Mouse (Mus musculus): ENCODE results near the gene Cdca4. TPM values are rescaled to one million over a fixed set of nuclear protein-coding genes. Genes with fewer than 3 reads are reported as not detected.

Cdca4 gene
- polyA plus RNA-seq, 1 experiment, result 15.8 TPM

DNA sequence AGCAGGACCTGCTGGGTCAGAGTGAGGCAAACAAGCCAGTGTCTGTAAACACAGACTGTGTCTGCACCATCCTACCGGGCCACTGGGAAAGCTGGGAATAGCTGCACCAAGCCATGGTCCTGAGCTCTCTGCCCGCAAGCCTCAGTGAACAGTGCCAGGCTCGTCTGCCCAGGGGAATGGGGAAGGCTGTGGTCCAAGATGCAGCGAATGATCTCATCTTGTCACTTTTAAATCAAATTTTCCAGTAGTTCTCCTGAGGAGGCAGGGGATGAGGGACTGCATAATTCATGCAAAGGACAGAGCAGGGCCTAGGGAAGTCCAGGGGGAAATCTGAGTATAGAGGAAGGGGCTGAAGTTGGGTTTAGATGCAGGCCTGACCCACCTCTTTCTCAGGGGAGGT is 21.4 kb downstream of the Cdca4 start:
- 93% methylated on average over 4 of the region's 4 CpGs for WGBS
- no peak overlapping the region for H3K27ac ChIP-seq (ENCODE audit: insufficient read depth, low read depth, low read length)
- H3K27me3 ChIP-seq (ENCODE audit: control insufficient read depth, insufficient read depth, low read length), result peaks cover 11% of the 10 kb centered on the region; the same call in 1 of the 2 replicates
- peaks cover 11% of the 10 kb centered on the region for H3K4me1 ChIP-seq (ENCODE audit: control insufficient read depth, insufficient read depth, insufficient read length, low read length)
- no peaks in the 10 kb centered on the region for H3K36me3 ChIP-seq (ENCODE audit: control insufficient read depth, insufficient read depth, low read length)
- TF ChIP-seq POLR2A (IDR thresholded peaks at IDR 0.05; ENCODE audit: low read depth, low read length), result no peak
- no peak for TF ChIP-seq CTCF (IDR thresholded peaks at IDR 0.05; ENCODE audit: extremely low read depth, insufficient read length, insufficient replicate concordance, low read depth, low read length)
- no peak overlapping the region for H3K4me3 ChIP-seq (ENCODE audit: low read depth, low read length)

DNA sequence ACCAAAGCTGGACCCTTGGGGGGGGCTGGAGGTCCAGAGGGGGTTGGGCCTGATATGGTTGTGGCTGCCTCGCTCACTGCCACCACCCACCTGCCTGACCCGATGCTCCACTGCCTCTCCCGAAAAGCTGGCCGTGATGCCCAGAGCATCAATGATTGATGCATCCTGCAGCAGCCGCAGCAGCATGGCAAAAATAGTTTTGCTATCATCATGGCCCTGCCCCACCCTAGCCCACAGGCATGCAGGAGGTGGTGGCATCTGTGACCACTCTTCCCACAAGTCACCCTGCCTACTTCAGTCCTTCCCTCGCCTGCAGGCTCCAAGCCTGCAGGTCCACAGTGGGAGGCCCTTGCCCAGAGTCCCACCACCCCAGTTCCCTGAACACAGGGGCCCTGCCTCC is 23.2 kb downstream of the Cdca4 start:
- Histone ChIP-seq H3K36me3 (ENCODE audit: control insufficient read depth, insufficient read depth, low read length) (no peaks in the 10 kb centered on the region), H3K27me3 (ENCODE audit: control insufficient read depth, insufficient read depth, low read length) (peaks cover 27% of the 10 kb centered on the region), H3K4me3 (ENCODE audit: low read depth, low read length) (no peak overlapping the region), H3K27ac (ENCODE audit: insufficient read depth, low read depth, low read length) (no peak overlapping the region), H3K4me1 (ENCODE audit: control insufficient read depth, insufficient read depth, insufficient read length, low read length) (peaks cover 18% of the 10 kb centered on the region)
- TF ChIP-seq POLR2A (IDR thresholded peaks at IDR 0.05; ENCODE audit: low read depth, low read length) (no peak), CTCF (IDR thresholded peaks at IDR 0.05; ENCODE audit: extremely low read depth, insufficient read length, insufficient replicate concordance, low read depth, low read length) (no peak)
- 57% methylated on average over 6 of the region's 6 CpGs for WGBS

- no peak overlapping the region for H3K27ac ChIP-seq (ENCODE audit: insufficient read depth, low read depth, low read length)
These were observed 25.2 kb downstream of the Cdca4 start for GRCm38 (mm10) chr12:112804046-112804445.

DNA sequence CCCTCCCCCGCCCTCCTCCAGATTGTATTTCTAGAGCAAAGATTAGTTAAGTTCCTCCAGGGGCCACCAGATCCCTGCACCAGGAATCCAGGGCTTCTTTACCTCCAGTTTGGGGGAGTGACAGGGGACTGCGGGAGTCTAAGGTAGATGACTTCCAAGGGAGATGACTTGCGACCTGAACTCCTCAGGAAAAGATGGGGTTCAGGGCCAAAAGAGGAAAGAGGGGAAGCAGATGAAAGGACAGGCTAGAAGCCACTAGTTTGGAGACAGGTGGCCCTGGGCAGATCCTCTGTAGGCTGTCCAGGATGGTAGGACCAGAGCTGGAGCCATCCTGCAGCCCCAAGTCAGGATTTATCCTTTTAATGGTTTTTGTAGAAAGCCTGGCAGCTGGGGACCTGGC is 26.3 kb downstream of the Cdca4 start:
- Histone ChIP-seq H3K4me3 (ENCODE audit: low read depth, low read length) (no peak overlapping the region), H3K36me3 (ENCODE audit: control insufficient read depth, insufficient read depth, low read length) (no peaks in the 10 kb centered on the region), H3K27ac (ENCODE audit: insufficient read depth, low read depth, low read length) (no peak overlapping the region), H3K4me1 (ENCODE audit: control insufficient read depth, insufficient read depth, insufficient read length, low read length) (peaks cover 7% of the 10 kb centered on the region), H3K27me3 (ENCODE audit: control insufficient read depth, insufficient read depth, low read length) (peaks cover 23% of the 10 kb centered on the region)
- no peak for TF ChIP-seq POLR2A (IDR thresholded peaks at IDR 0.05; ENCODE audit: low read depth, low read length)
- WGBS, result 29% methylated on average over 3 of the region's 3 CpGs

More at GRCm38 (mm10) chr12:112804046-112804445, 25.2 kb downstream of the Cdca4 start:
- Histone ChIP-seq H3K27me3 (ENCODE audit: control insufficient read depth, insufficient read depth, low read length) (peaks cover 23% of the 10 kb centered on the region), H3K36me3 (ENCODE audit: control insufficient read depth, insufficient read depth, low read length) (no peaks in the 10 kb centered on the region), H3K4me3 (ENCODE audit: low read depth, low read length) (no peak overlapping the region), H3K4me1 (ENCODE audit: control insufficient read depth, insufficient read depth, insufficient read length, low read length) (peaks cover 13% of the 10 kb centered on the region)
- TF ChIP-seq POLR2A (IDR thresholded peaks at IDR 0.05; ENCODE audit: low read depth, low read length) (no peak), CTCF (IDR thresholded peaks at IDR 0.05; ENCODE audit: extremely low read depth, insufficient read length, insufficient replicate concordance, low read depth, low read length) (no peak)
- WGBS, result 32% methylated on average over 13 of the region's 13 CpGs

DNA sequence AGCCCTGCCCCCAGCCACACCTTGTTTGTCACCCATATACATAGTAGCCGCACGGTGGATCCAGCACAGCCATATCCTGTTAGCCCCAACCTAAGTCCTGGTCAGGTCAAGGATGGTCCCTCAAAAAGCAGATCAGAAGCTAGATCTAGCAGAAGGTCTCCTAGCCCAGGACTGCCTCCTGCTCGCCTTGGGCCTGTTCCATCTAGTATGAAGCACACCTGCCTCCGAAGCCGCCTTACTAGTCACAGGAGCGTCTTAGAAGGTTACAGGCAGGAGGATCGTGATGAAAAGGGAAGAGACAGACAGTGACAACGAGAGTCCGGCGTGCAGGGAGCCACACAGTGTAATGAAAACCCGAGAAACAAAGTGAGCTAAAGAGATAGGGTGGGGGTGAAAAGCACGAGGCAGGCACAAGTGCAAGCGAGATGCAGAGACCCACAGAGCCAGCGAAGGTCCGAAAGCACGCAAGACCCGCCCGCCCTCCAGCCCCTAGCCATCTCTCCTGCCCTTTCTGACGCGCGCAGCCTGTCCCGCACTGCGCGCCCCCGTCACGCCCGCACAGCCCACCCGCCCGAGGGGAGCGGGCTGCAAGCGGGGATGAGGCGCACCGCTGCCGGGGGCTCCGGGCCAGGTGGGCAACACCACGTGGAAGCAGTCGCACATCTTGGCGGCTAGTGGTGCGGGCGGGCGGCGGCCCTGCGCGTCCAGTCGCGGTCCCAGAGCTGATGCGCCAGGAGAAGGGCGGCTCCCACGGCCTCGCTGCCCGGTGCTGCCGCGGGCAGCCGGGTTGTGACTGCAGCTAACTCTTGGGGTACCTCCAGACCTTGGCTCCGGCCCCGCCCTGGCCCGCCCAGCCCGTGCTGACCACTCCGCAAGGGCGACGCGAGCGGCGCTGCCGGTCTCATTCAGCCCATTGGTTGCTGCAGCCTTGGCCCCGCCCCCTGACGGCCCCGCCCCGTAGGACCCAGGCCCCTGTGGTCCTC is 27.1 kb downstream of the Cdca4 start, which contains the start of gene Ahnak2:
Gene Ahnak2, minus strand, starts transcription at position 794 of the 983 bp plus-strand sequence.
- 2% methylated on average over 63 of the region's 69 CpGs for WGBS
- Histone ChIP-seq H3K27me3 (ENCODE audit: control insufficient read depth, insufficient read depth, low read length) (peaks cover 26% of the 10 kb centered on the region), H3K4me1 (ENCODE audit: control insufficient read depth, insufficient read depth, insufficient read length, low read length) (peaks cover 7% of the 10 kb centered on the region), H3K4me3 (ENCODE audit: low read depth, low read length) (peak within 1 kb of the TSS; percentile 55), H3K36me3 (ENCODE audit: control insufficient read depth, insufficient read depth, low read length) (no peaks in the 10 kb centered on the region), H3K27ac (ENCODE audit: insufficient read depth, low read depth, low read length) (no peak within 1 kb of the TSS)
- TF ChIP-seq POLR2A (IDR thresholded peaks at IDR 0.05; ENCODE audit: low read depth, low read length), result no peak
- TF ChIP-seq CTCF (IDR thresholded peaks at IDR 0.05; ENCODE audit: extremely low read depth, insufficient read length, insufficient replicate concordance, low read depth, low read length), result no peak

DNA sequence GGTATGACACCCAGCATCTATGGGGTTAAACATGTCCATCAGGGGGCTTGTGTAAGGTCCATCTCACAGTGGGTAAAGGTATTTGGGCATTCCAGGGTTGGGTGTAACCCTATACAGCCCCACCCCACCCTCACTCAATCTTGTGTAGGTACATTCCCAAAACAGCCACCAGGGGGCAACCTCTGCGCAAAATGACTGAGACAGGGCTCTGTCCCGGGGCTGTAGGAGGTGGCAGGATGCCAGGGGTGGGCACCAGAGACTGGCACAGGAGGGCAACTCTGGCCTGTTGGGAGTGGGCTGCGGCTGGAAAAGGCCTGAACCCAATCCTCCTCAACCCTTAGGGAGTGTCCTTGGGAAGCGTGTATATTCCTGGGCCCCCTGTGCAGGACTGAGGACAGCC is 28.7 kb downstream of the Cdca4 start:
- no peak overlapping the region for H3K27ac ChIP-seq (ENCODE audit: insufficient read depth, low read depth, low read length)
- H3K4me3 ChIP-seq (ENCODE audit: low read depth, low read length), result no peak overlapping the region
- peaks cover 26% of the 10 kb centered on the region for H3K27me3 ChIP-seq (ENCODE audit: control insufficient read depth, insufficient read depth, low read length)
- H3K4me1 ChIP-seq (ENCODE audit: control insufficient read depth, insufficient read depth, insufficient read length, low read length), result peaks cover 11% of the 10 kb centered on the region
- H3K36me3 ChIP-seq (ENCODE audit: control insufficient read depth, insufficient read depth, low read length), result no peaks in the 10 kb centered on the region
- WGBS, result 18% methylated on average over 4 of the region's 4 CpGs
- TF ChIP-seq CTCF (IDR thresholded peaks at IDR 0.05; ENCODE audit: extremely low read depth, insufficient read length, insufficient replicate concordance, low read depth, low read length), result peak; percentile 80; the same call in 1 of the 2 replicates
- TF ChIP-seq POLR2A (IDR thresholded peaks at IDR 0.05; ENCODE audit: low read depth, low read length), result no peak

DNA sequence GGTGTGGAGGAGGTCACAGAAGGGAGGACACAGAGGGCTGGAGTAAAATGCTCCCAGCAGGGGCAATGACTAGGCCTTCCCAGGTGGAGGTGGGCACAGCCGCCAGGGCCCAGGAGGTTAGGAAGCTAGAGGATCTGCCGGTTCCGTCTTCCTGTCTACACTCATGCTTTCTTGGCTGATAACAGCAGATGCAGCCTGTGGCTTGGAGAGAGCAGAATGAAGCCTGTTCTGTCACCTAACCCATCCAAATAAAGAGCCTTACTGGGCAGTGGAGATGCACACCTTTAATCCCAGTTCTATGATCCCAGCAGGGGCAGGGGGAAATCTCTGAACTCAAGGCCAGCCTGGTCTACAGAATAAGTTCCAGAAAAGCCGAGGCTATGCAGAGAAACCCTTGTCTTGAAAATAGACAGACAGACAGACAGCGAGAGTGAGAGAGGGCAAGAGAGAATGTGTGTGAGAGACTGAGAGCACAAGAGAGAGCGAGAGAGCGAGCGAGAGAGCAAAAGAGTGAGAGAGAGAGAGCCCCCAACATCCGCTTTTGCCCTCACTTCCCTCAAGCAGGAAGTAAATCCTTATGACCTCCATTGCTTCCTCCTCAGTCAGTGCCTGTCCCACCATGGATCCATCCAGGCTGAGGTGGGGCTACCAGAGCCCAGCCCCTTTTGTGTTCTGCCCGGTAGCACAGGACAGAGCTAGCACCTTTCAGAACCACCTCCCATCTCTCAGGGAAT is 29.8 kb downstream of the Cdca4 start:
- Histone ChIP-seq H3K27me3 (ENCODE audit: control insufficient read depth, insufficient read depth, low read length) (peaks cover 26% of the 10 kb centered on the region), H3K4me3 (ENCODE audit: low read depth, low read length) (no peak overlapping the region), H3K36me3 (ENCODE audit: control insufficient read depth, insufficient read depth, low read length) (no peaks in the 10 kb centered on the region), H3K27ac (ENCODE audit: insufficient read depth, low read depth, low read length) (no peak overlapping the region), H3K4me1 (ENCODE audit: control insufficient read depth, insufficient read depth, insufficient read length, low read length) (peaks cover 11% of the 10 kb centered on the region)
- TF ChIP-seq POLR2A (IDR thresholded peaks at IDR 0.05; ENCODE audit: low read depth, low read length) (no peak), CTCF (IDR thresholded peaks at IDR 0.05; ENCODE audit: extremely low read depth, insufficient read length, insufficient replicate concordance, low read depth, low read length) (no peak)
- WGBS, result 87% methylated on average over 10 of the region's 10 CpGs
